Mouse (Mus musculus) liver, embryonic 15.5 days (tissue): Measurements from ENCODE around the gene Gm40460. TPM values are rescaled to one million over a fixed set of nuclear protein-coding genes. Genes with fewer than 3 reads are reported as not detected.
A peak's percentile ranks its signal among the peaks of the same experiment; 100 is the strongest.
"Not testable (repeated sequence)": the region's sequence is repeated elsewhere in the genome, so short reads cannot be mapped to it uniquely, and the experiment has no call there.

Source experiments
- ATAC-seq: fragments of 200-750 bp; cut with Nextera tagmentation; 2 replicates; pipeline ENCODE4 v1.8.0; 2017; ENCODE audit warnings: moderate number of reproducible peaks, mild to moderate bottlenecking, moderate library complexity; ENCODE audit not compliant: insufficient read depth
- H3K27ac ChIP-seq: fragments of 300-500 bp; sonication (generic); replicated peaks from 2 replicates; pipeline ENCODE4 v1.5.1; 2015; ENCODE audit warnings: mild to moderate bottlenecking, inconsistent platforms
- H3K27me3 ChIP-seq: fragments of 300-500 bp; sonication (generic); 2 replicates; pipeline ENCODE4 v1.6.1; 2015; ENCODE audit warnings: mild to moderate bottlenecking, inconsistent platforms
- H3K36me3 ChIP-seq: fragments of 300-500 bp; sonication (generic); replicated peaks from 2 replicates; pipeline ENCODE4 v1.6.1; 2015; ENCODE audit warnings: moderate library complexity, mild to moderate bottlenecking, inconsistent platforms
- H3K4me1 ChIP-seq: fragments of 300-500 bp; sonication (generic); replicated peaks from 2 replicates; pipeline ENCODE4 v1.6.1; 2015; ENCODE audit warnings: inconsistent platforms
- H3K4me2 ChIP-seq: fragments of 300-500 bp; sonication (generic); 2 replicates; pipeline ENCODE4 v1.6.1; 2015; ENCODE audit warnings: moderate library complexity, mild to moderate bottlenecking, inconsistent platforms
- H3K4me3 ChIP-seq: fragments of 300-500 bp; sonication (generic); replicated peaks from 2 replicates; pipeline ENCODE4 v1.5.1; 2015; ENCODE audit warnings: mild to moderate bottlenecking, inconsistent platforms
- H3K9ac ChIP-seq: fragments of 300-500 bp; sonication (generic); 2 replicates; pipeline ENCODE4 v1.6.1; 2015; ENCODE audit warnings: moderate library complexity, mild to moderate bottlenecking, inconsistent platforms
- H3K9me3 ChIP-seq: fragments of 300-500 bp; sonication (generic); replicated peaks from 2 replicates; pipeline ENCODE4 v1.6.1; 2016; ENCODE audit warnings: inconsistent platforms
- WGBS: fragments of 180-500 bp; shearing (Covaris S2); methylation state at CpG from one replicate; pipeline ENCODE4 v1.1.7; 2015; ENCODE audit warnings: mixed read lengths; ENCODE audit not compliant: insufficient replicate concordance; 5-methylcytosine and 5-hydroxymethylcytosine counted together
- polyA plus RNA-seq: library from polyadenylated mRNA; unstranded; fragments of >200 nt; fragmentation: Nextera tagmentation; extraction: Ambion mirVana; gene quantifications from 2 replicates; pipeline ENCODE4 v1.2.1, GENCODE M21; 2015

The Gm40460 gene
- not detected in 2 replicates for polyA plus RNA-seq

DNA sequence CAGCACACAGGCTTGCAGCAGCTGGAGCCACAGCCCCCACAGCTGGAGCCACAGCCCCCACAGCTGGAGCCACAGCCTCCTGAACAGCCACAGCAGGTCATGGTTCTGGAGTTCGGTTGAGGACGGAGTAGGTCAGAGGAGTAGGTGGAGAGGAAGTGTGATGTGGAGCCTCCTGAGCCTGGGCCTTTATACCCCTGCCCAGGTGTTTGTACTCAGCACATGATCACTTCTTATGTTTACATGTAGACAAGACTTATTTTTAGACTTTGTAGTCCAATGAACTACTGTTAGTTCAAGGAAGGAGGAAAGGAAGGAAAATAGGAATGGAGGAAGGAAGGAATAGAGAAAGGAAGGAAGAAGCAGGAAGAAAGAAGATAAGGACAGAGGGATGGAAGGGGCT, at the start of gene Gm40460:
Gene Gm40460, minus strand, starts transcription at position 101 of the 400 bp plus-strand sequence.
- Histone ChIP-seq H3K9ac (no peak within 1 kb of the TSS), H3K36me3 (no peaks in the 10 kb centered on the region), H3K4me2 (no peak within 1 kb of the TSS), H3K9me3 (no peaks in the 10 kb centered on the region; the same call in 1 of the 2 replicates), H3K27me3 (no peaks in the 10 kb centered on the region), H3K4me3 (no peak within 1 kb of the TSS), H3K27ac (no peak within 1 kb of the TSS), H3K4me1 (no peaks in the 10 kb centered on the region)
- 16% methylated on average over 2 of the region's 2 CpGs for WGBS
- ATAC-seq = no peak

DNA sequence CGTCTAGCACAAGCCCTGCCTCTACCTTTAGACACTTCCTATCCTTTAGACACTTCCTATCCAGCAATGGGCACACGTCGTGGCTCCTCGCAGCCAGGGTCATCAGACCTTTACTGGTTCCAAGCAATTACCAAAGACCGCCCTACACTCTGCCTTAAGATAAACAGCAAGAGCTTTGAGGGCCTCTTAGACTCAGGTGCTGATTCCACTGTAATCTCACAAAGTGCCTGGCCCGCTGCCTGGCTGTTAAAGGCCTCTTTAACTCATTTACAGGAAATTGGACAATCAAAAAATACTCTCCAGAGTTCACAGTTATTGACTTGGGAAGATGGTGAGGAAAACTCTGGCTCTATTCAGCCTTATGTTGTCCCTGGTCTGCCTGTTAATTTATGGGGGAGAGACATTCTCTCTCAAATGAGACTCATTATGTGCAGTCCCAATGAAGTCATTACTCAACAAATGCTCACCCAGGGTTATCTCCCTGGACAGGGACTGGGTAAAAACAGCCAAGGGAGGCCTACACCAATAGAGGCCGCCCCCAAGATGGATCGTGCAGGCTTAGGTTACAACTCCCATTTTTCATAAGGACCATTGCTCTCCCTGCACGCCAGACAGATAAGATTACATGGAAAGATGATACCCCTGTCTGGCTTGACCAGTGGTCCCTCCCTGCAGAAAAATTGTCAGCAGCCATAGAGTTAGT, 45.2 kb upstream of the Gm40460 start:
- not testable (repeated sequence) for H3K9ac ChIP-seq, H3K36me3 ChIP-seq, H3K4me1 ChIP-seq, H3K9me3 ChIP-seq, H3K4me2 ChIP-seq, H3K27ac ChIP-seq, H3K4me3 ChIP-seq, ATAC-seq
- 55% methylated on average over 9 of the region's 9 CpGs for WGBS
- peaks cover 52% of the 10 kb centered on the region for H3K27me3 ChIP-seq

DNA sequence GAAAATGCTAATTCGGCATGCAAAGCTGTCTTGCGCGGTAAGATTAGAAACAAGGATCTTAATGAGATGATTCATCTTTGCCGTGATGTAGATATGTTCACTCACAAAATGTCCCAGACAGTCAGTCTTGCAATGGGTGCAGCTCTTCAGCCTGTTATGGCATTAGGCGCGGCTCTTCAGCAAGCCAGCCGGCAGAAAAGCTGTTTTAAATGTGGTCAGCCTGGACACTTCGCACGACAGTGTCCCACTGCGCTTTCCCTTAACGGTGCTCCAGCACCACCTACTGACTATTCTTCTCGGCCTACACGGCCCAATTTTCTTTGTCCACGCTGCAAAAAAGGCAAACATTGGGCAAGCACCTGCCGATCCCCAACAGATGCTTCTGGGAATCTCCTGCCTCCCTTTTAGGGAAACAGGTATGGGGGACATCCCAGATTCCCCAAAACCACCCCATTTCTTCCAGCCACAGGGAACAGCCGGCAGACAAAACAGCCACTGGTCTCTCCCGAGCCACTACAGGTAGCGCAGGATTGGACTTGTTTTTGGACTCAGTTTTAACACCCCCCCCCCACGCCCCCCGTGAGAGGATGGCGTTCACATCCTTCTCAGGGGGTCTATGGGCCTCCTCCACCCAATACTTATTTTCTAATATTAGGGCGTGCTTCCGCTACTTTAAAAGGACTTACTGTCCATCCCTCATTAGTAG, 44.4 kb upstream of the Gm40460 start:
- Histone ChIP-seq H3K4me1 (0 out of 2 replicates have a peak, but pooled peaks cover 2% of the 10 kb centered on the region), H3K27ac (no peak overlapping the region), H3K9me3 (no peaks in the 10 kb centered on the region), H3K36me3 (no peaks in the 10 kb centered on the region), H3K4me3 (no peak overlapping the region), H3K27me3 (peaks cover 52% of the 10 kb centered on the region), H3K9ac (no peak overlapping the region), H3K4me2 (peak overlapping the region; percentile 76)
- no peak for ATAC-seq
- 18% methylated on average over 23 of the region's 23 CpGs for WGBS

- Histone ChIP-seq H3K27ac (no peak overlapping the region), H3K36me3 (no peaks in the 10 kb centered on the region), H3K4me2 (peak overlapping the region; percentile 76), H3K9me3 (no peaks in the 10 kb centered on the region), H3K4me3 (peak overlapping the region; percentile 56), H3K4me1 (0 out of 2 replicates have a peak, but pooled peaks cover 2% of the 10 kb centered on the region), H3K9ac (peak overlapping the region; percentile 41), H3K27me3 (peaks cover 58% of the 10 kb centered on the region)
- under 1% methylated on average over 19 of the region's 19 CpGs for WGBS
- ATAC-seq = no peak
These were observed 43.8 kb upstream of the Gm40460 start for GRCm38 (mm10) chr7:142284615-142285080.

DNA sequence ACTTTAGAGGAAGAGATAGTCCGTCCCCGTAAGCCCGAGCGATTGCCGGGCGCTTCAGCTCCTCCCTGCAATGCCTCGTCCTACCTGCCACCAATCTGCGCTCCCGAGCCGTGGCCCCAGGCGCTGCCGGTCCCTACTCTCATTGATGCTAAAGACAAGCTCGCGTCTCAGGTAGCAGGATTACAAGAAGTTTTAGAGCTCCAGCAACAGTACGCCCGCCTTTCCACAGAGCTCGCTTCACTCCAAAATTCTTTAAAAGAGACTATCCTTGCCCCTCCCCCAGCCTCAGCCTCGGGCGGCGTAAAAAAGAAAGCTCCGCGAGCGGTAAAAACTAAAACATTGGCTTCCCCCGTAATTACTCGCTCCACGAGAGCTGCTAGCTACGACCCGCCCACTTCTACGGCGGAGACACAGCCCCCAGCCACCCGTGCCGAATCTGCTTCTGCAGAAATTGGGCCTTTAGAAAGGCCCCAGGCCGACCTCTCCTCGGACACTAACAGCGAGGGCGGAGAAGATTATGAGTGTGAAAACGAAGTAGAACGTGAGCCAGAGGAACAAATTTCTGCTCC, 43.2 kb upstream of the Gm40460 start:
- Histone ChIP-seq H3K4me1 (0 out of 2 replicates have a peak, but pooled peaks cover 2% of the 10 kb centered on the region), H3K27ac (no peak overlapping the region), H3K4me2 (peak overlapping the region; percentile 76), H3K9ac (peak overlapping the region; percentile 41), H3K27me3 (peaks cover 58% of the 10 kb centered on the region), H3K36me3 (no peaks in the 10 kb centered on the region), H3K4me3 (peak overlapping the region; percentile 56), H3K9me3 (no peaks in the 10 kb centered on the region)
- under 1% methylated on average over 38 of the region's 38 CpGs for WGBS
- no peak for ATAC-seq

DNA sequence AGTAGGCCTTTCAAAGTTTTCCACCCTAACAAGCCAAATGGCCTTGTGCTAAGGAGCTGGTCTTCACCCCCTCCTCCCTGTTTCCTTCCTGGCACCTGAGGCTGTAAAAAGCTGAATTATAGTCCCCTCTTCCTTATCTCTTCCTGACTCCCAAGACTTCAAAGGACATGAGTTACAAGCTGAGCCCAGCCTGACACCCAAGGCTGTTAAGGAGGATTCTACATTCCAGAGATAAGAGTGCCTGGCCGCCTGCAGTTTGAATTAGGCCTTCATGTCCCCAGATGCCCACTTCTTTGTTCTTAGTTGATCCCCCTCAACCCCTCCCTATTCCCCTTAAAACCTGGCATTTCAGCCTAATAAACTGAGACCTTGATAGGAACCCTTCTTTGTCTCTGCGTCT, 42.0 kb upstream of the Gm40460 start:
- H3K27ac ChIP-seq, H3K9me3 ChIP-seq, ATAC-seq, H3K36me3 ChIP-seq, H3K4me3 ChIP-seq, H3K9ac ChIP-seq, H3K4me2 ChIP-seq, H3K4me1 ChIP-seq: not testable (repeated sequence)
- peaks cover 58% of the 10 kb centered on the region for H3K27me3 ChIP-seq
- 40% methylated on average over 2 of the region's 2 CpGs for WGBS

DNA sequence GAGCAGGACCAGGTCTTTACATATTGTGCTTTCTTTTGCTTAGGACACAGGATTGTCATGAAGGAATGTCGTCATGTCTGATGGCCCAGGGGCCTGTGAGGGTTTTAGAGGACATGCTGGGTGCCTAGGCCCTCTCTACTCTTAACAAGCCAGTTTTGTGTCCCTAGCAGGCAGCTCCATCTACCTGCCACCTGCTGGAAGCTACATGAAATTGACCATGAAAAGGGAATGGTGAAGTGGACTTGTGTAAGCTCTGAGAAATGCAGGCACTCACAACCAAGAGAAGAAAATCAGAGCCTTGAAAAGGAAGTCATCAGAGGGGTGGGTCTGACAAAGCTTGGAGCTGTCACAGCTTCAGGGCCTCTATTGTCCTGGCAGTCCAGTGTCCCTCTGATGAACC, 38.4 kb upstream of the Gm40460 start:
- H3K27ac ChIP-seq, ATAC-seq, H3K9ac ChIP-seq, H3K4me2 ChIP-seq, H3K4me1 ChIP-seq, H3K4me3 ChIP-seq, H3K36me3 ChIP-seq, H3K9me3 ChIP-seq: not testable (repeated sequence)
- H3K27me3 ChIP-seq = peaks cover 36% of the 10 kb centered on the region
- WGBS = 59% methylated on average over 1 of the region's 1 CpGs

DNA sequence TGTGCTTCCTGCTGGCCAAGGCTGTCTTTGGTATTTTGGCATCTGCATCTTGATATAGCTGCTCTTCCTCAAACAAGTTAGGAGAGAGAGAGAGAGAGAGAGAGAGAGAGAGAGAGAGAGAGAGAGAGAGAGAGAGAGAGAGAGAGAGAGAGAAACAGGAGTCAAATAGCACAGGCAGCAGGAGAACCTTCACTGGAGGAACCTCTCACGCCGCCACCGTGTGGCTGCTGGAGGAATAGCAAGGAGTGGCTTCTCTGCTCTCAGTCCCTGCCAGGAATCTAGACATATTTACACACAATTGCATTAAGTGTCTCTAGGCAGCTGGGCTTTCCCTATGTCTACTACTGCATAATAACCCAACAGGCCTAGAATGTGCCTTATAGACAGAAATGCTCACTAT, 37.3 kb upstream of the Gm40460 start:
- H3K9ac ChIP-seq, H3K9me3 ChIP-seq, H3K27ac ChIP-seq, H3K4me1 ChIP-seq, H3K36me3 ChIP-seq, H3K4me3 ChIP-seq, ATAC-seq, H3K4me2 ChIP-seq: not testable (repeated sequence)
- H3K27me3 ChIP-seq = peaks cover 25% of the 10 kb centered on the region
- 0% methylated on average over 3 of the region's 3 CpGs for WGBS

GRCm38 (mm10) chr7:142274263-142274662, 33.4 kb upstream of the Gm40460 start, which contains the start of gene Gm4559:
Gene Gm4559, minus strand, starts transcription at chr7:142274363.
- H3K9me3 ChIP-seq, H3K4me2 ChIP-seq, H3K4me1 ChIP-seq, H3K9ac ChIP-seq, H3K4me3 ChIP-seq, H3K36me3 ChIP-seq, H3K27ac ChIP-seq, H3K27me3 ChIP-seq, ATAC-seq: not testable (repeated sequence)

DNA sequence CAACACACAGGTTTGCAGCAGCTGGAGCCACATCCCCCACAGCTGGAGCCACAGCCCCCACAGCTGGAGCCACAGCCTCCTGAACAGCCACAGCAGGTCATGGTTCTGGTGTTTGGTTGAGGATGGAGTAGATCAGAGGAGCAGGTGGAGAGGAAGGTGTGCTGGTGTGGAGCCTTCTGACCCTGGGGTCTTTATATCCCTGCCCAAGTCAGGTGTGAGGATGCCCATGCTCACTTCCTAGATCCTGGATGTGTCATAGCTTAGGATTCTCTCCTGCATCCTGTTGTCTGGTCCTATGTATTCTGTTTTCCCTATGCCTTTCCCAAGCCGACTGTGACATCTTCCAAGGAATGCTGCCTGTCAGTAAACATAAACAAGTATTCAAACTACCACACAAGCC, 17.4 kb upstream of the Gm40460 start, which contains the start of gene Gm2431:
Gene Gm2431, minus strand, starts transcription at position 101 of the 400 bp plus-strand sequence.
- H3K9me3 ChIP-seq, H3K4me3 ChIP-seq, H3K36me3 ChIP-seq, H3K4me1 ChIP-seq, H3K9ac ChIP-seq, H3K27ac ChIP-seq, ATAC-seq, H3K4me2 ChIP-seq, H3K27me3 ChIP-seq: not testable (repeated sequence)
- WGBS = 32% methylated on average over 1 of the region's 1 CpGs

GRCm38 (mm10) chr7:142255517-142255916, 14.6 kb upstream of the Gm40460 start:
- H3K9ac ChIP-seq = no peak overlapping the region
- no peaks in the 10 kb centered on the region for H3K4me1 ChIP-seq
- no peak overlapping the region for H3K27ac ChIP-seq
- 0 out of 2 replicates have a peak, but pooled peaks cover 3% of the 10 kb centered on the region for H3K27me3 ChIP-seq
- no peaks in the 10 kb centered on the region for H3K9me3 ChIP-seq
- no peak overlapping the region for H3K4me3 ChIP-seq
- 2% methylated on average over 2 of the region's 2 CpGs for WGBS
- H3K36me3 ChIP-seq = no peaks in the 10 kb centered on the region
- H3K4me2 ChIP-seq = no peak overlapping the region
- no peak for ATAC-seq
